Mouse (Mus musculus) hindbrain, embryonic 15.5 days (tissue): ENCODE measurements at regions not wholly inside any gene's neighbourhood (a gene's known extent, or its start where the extent isn't known, plus 50 kb on each side); places are given as distances from the start of the nearest gene placed in this dataset.

Experiments used
- ATAC-seq: fragments of 200-750 bp; cut with Nextera tagmentation; 2 replicates; pipeline ENCODE4 v1.8.0; 2017; ENCODE audit warnings: low read depth, moderate number of reproducible peaks, moderate TSS enrichment; ENCODE audit not compliant: low FRiP score
- H3K27ac ChIP-seq: fragments of 300-500 bp; sonication (generic); replicated peaks from 2 replicates; pipeline ENCODE4 v1.5.1; 2015; ENCODE audit warnings: mild to moderate bottlenecking, inconsistent platforms
- H3K27me3 ChIP-seq: fragments of 300-500 bp; sonication (generic); 2 replicates; pipeline ENCODE4 v1.6.1; 2015; ENCODE audit warnings: control low read depth, inconsistent platforms
- H3K36me3 ChIP-seq: fragments of 300-500 bp; sonication (generic); 2 replicates; pipeline ENCODE4 v1.6.1; 2015; ENCODE audit warnings: control low read depth, inconsistent platforms
- H3K4me1 ChIP-seq: fragments of 300-500 bp; sonication (generic); replicated peaks from 2 replicates; pipeline ENCODE4 v1.6.1; 2015; ENCODE audit warnings: control low read depth, inconsistent platforms
- H3K4me2 ChIP-seq: fragments of 300-500 bp; sonication (generic); 2 replicates; pipeline ENCODE4 v1.6.1; 2015; ENCODE audit warnings: moderate library complexity, mild to moderate bottlenecking, inconsistent platforms
- H3K4me3 ChIP-seq: fragments of 300-500 bp; sonication (generic); 2 replicates; pipeline ENCODE4 v1.5.1; 2015; ENCODE audit warnings: mild to moderate bottlenecking, inconsistent platforms
- H3K9ac ChIP-seq: fragments of 300-500 bp; sonication (generic); 2 replicates; pipeline ENCODE4 v1.6.1; 2015; ENCODE audit warnings: inconsistent platforms
- H3K9me3 ChIP-seq: fragments of 300-500 bp; sonication (generic); 2 replicates; pipeline ENCODE4 v1.6.1; 2016; ENCODE audit warnings: control low read depth, inconsistent platforms
- WGBS: fragments of 180-500 bp; shearing (Covaris S2); methylation state at CpG from one replicate; pipeline ENCODE4 v1.1.7; 2015; 5-methylcytosine and 5-hydroxymethylcytosine counted together

- ATAC-seq: peak; percentile 42; the same call in 1 of the 2 replicates
- no peak overlapping the region for H3K4me3 ChIP-seq
- 0 out of 2 replicates have a peak overlapping the region, but pooled peaks have one; percentile 15 for H3K4me2 ChIP-seq
- H3K36me3 ChIP-seq: no peaks in the 10 kb centered on the region
- no peaks in the 10 kb centered on the region for H3K9me3 ChIP-seq
- H3K27me3 ChIP-seq: no peaks in the 10 kb centered on the region
- peaks cover 7% of the 10 kb centered on the region for H3K4me1 ChIP-seq
- no peak overlapping the region for H3K27ac ChIP-seq
- 12% methylated on average over 10 of the region's 10 CpGs for WGBS
- H3K9ac ChIP-seq: no peak overlapping the region
Observed at GRCm38 (mm10) chr11:19811992-19812690, 112.0 kb upstream of the Spred2 start.

- Histone ChIP-seq H3K4me1 (peaks cover 7% of the 10 kb centered on the region), H3K9me3 (no peaks in the 10 kb centered on the region), H3K9ac (no peak overlapping the region), H3K27me3 (no peaks in the 10 kb centered on the region), H3K4me2 (no peak overlapping the region), H3K27ac (no peak overlapping the region), H3K36me3 (no peaks in the 10 kb centered on the region), H3K4me3 (no peak overlapping the region)
- WGBS: 48% methylated on average over 7 of the region's 7 CpGs
- ATAC-seq: no peak
Observed at GRCm38 (mm10) chr11:19813549-19813948, 110.6 kb upstream of the Spred2 start.

- WGBS: 77% methylated on average over 5 of the region's 5 CpGs
- H3K4me3 ChIP-seq: no peak overlapping the region
- no peaks in the 10 kb centered on the region for H3K27me3 ChIP-seq
- no peak overlapping the region for H3K9ac ChIP-seq
- no peak overlapping the region for H3K4me2 ChIP-seq
- H3K36me3 ChIP-seq: no peaks in the 10 kb centered on the region
- ATAC-seq: peak; percentile 60; the same call in 1 of the 2 replicates
- no peaks in the 10 kb centered on the region for H3K9me3 ChIP-seq
- H3K27ac ChIP-seq: no peak overlapping the region
- H3K4me1 ChIP-seq: no peaks in the 10 kb centered on the region
Observed at GRCm38 (mm10) chr11:19822991-19823390, 101.2 kb upstream of the Spred2 start.

GRCm38 (mm10) chr11:19823461-19823895 lies 100.7 kb upstream of the Spred2 start:
- H3K4me3 ChIP-seq: no peak overlapping the region
- H3K9ac ChIP-seq: no peak overlapping the region
- H3K27ac ChIP-seq: no peak overlapping the region
- H3K36me3 ChIP-seq: no peaks in the 10 kb centered on the region
- H3K27me3 ChIP-seq: no peaks in the 10 kb centered on the region
- peak; percentile 67; the same call in 1 of the 2 replicates for ATAC-seq
- 1% methylated on average over 3 of the region's 3 CpGs for WGBS
- 0 out of 2 replicates have a peak overlapping the region, but pooled peaks have one; percentile 20 for H3K4me2 ChIP-seq
- no peaks in the 10 kb centered on the region for H3K9me3 ChIP-seq
- no peaks in the 10 kb centered on the region for H3K4me1 ChIP-seq

- WGBS: 92% methylated on average over 13 of the region's 13 CpGs
- peaks cover 11% of the 10 kb centered on the region; the same call in 1 of the 2 replicates for H3K4me1 ChIP-seq
Observed at GRCm38 (mm10) chr11:19826481-19827185, 97.5 kb upstream of the Spred2 start.

GRCm38 (mm10) chr11:19827996-19828395 lies 96.2 kb upstream of the Spred2 start:
- WGBS: 79% methylated on average over 11 of the region's 11 CpGs
- no peak overlapping the region for H3K9ac ChIP-seq
- ATAC-seq: no peak
- no peaks in the 10 kb centered on the region for H3K9me3 ChIP-seq
- peaks cover 11% of the 10 kb centered on the region; the same call in 1 of the 2 replicates for H3K4me1 ChIP-seq
- no peak overlapping the region for H3K27ac ChIP-seq
- H3K4me2 ChIP-seq: no peak overlapping the region
- no peaks in the 10 kb centered on the region for H3K27me3 ChIP-seq
- no peaks in the 10 kb centered on the region for H3K36me3 ChIP-seq
- H3K4me3 ChIP-seq: no peak overlapping the region

More at GRCm38 (mm10) chr11:19826481-19827185, 97.5 kb upstream of the Spred2 start:
- no peak overlapping the region for H3K27ac ChIP-seq
- no peak overlapping the region for H3K4me3 ChIP-seq
- no peaks in the 10 kb centered on the region for H3K27me3 ChIP-seq
- H3K9me3 ChIP-seq: no peaks in the 10 kb centered on the region
- no peak overlapping the region for H3K9ac ChIP-seq
- H3K36me3 ChIP-seq: no peaks in the 10 kb centered on the region
- no peak overlapping the region for H3K4me2 ChIP-seq
- no peak for ATAC-seq

GRCm38 (mm10) chr11:19828959-19829401 lies 95.2 kb upstream of the Spred2 start:
- Histone ChIP-seq H3K9me3 (no peaks in the 10 kb centered on the region), H3K27ac (no peak overlapping the region), H3K4me3 (no peak overlapping the region), H3K4me1 (peaks cover 11% of the 10 kb centered on the region; the same call in 1 of the 2 replicates), H3K4me2 (no peak overlapping the region), H3K36me3 (no peaks in the 10 kb centered on the region), H3K27me3 (no peaks in the 10 kb centered on the region), H3K9ac (no peak overlapping the region)
- no peak for ATAC-seq
- WGBS: 53% methylated on average over 8 of the region's 8 CpGs

- ATAC-seq: no peak
- H3K4me3 ChIP-seq: no peak overlapping the region
- no peaks in the 10 kb centered on the region for H3K27me3 ChIP-seq
- WGBS: 37% methylated on average over 9 of the region's 9 CpGs
- no peak overlapping the region for H3K27ac ChIP-seq
- no peak overlapping the region for H3K4me2 ChIP-seq
- H3K9me3 ChIP-seq: no peaks in the 10 kb centered on the region
- no peaks in the 10 kb centered on the region for H3K36me3 ChIP-seq
- no peak overlapping the region for H3K9ac ChIP-seq
- H3K4me1 ChIP-seq: peaks cover 11% of the 10 kb centered on the region; the same call in 1 of the 2 replicates
Observed at GRCm38 (mm10) chr11:19829564-19830279, 94.5 kb upstream of the Spred2 start.

- peak; percentile 59; the same call in 1 of the 2 replicates for ATAC-seq
- WGBS: 19% methylated on average over 18 of the region's 18 CpGs
- no peaks in the 10 kb centered on the region for H3K9me3 ChIP-seq
- H3K27me3 ChIP-seq: no peaks in the 10 kb centered on the region
- H3K4me2 ChIP-seq: no peak overlapping the region
- H3K4me3 ChIP-seq: no peak overlapping the region
- H3K4me1 ChIP-seq: peaks cover 17% of the 10 kb centered on the region
- H3K9ac ChIP-seq: no peak overlapping the region
- no peak overlapping the region for H3K27ac ChIP-seq
- H3K36me3 ChIP-seq: no peaks in the 10 kb centered on the region
Observed at GRCm38 (mm10) chr11:19830280-19831062, 93.7 kb upstream of the Spred2 start.

GRCm38 (mm10) chr11:19834561-19834960 lies 89.6 kb upstream of the Spred2 start:
- no peak for ATAC-seq
- no peak overlapping the region for H3K4me2 ChIP-seq
- H3K4me1 ChIP-seq: peaks cover 19% of the 10 kb centered on the region
- H3K27ac ChIP-seq: no peak overlapping the region
- H3K9me3 ChIP-seq: no peaks in the 10 kb centered on the region
- H3K9ac ChIP-seq: no peak overlapping the region
- no peaks in the 10 kb centered on the region for H3K36me3 ChIP-seq
- H3K27me3 ChIP-seq: no peaks in the 10 kb centered on the region
- WGBS: 72% methylated on average over 8 of the region's 8 CpGs
- no peak overlapping the region for H3K4me3 ChIP-seq

GRCm38 (mm10) chr11:19835221-19835745 lies 88.9 kb upstream of the Spred2 start:
- Histone ChIP-seq H3K4me3 (no peak overlapping the region), H3K27me3 (no peaks in the 10 kb centered on the region), H3K4me2 (peak overlapping the region; percentile 26), H3K9ac (no peak overlapping the region), H3K4me1 (peaks cover 14% of the 10 kb centered on the region), H3K36me3 (no peaks in the 10 kb centered on the region), H3K27ac (0 out of 2 replicates have a peak overlapping the region, but pooled peaks have one; percentile 49), H3K9me3 (no peaks in the 10 kb centered on the region)
- peak; percentile 88 for ATAC-seq
- 10% methylated on average over 6 of the region's 6 CpGs for WGBS
